Mouse (Mus musculus) lung, embryonic 16.5 days (tissue): Measurements from ENCODE around the gene Exoc6b. TPM values are rescaled to one million over a fixed set of nuclear protein-coding genes. Genes with fewer than 3 reads are reported as not detected.
"Not testable (repeated sequence)": the region's sequence is repeated elsewhere in the genome, so short reads cannot be mapped to it uniquely, and the experiment has no call there.

Experiments used
- ATAC-seq: fragments of 200-750 bp; cut with Nextera tagmentation; 2 replicates; pipeline ENCODE4 v1.8.0; 2017; ENCODE audit warnings: low read depth, mild to moderate bottlenecking, moderate library complexity
- H3K27ac ChIP-seq: fragments of 300-500 bp; sonication (generic); 2 replicates; pipeline ENCODE4 v1.5.1; 2014; ENCODE audit warnings: mild to moderate bottlenecking, control low read depth, low read length
- H3K27me3 ChIP-seq: fragments of 300-500 bp; sonication (generic); 2 replicates; pipeline ENCODE4 v1.6.1; 2014; ENCODE audit warnings: low read depth, low read length, mixed read lengths; ENCODE audit not compliant: control insufficient read depth, insufficient read depth
- H3K36me3 ChIP-seq: fragments of 300-500 bp; sonication (generic); 2 replicates; pipeline ENCODE4 v1.6.1; 2014; ENCODE audit warnings: low read length; ENCODE audit not compliant: control insufficient read depth, insufficient read depth
- H3K4me1 ChIP-seq: fragments of 300-500 bp; sonication (generic); replicated peaks from 2 replicates; pipeline ENCODE4 v1.6.1; 2014; ENCODE audit warnings: low read length, mixed read lengths; ENCODE audit not compliant: control insufficient read depth, insufficient read depth
- H3K4me2 ChIP-seq: fragments of 300-500 bp; sonication (generic); 2 replicates; pipeline ENCODE4 v1.6.1; 2014; ENCODE audit warnings: low read depth, low read length, control low read depth
- H3K4me3 ChIP-seq: fragments of 300-500 bp; sonication (generic); 2 replicates; pipeline ENCODE4 v1.5.1; 2014; ENCODE audit warnings: mild to moderate bottlenecking, low read length, control low read depth
- H3K9ac ChIP-seq: fragments of 300-500 bp; sonication (generic); 2 replicates; pipeline ENCODE4 v1.6.1; 2014; ENCODE audit warnings: low read length, control low read depth
- H3K9me3 ChIP-seq: fragments of 300-500 bp; sonication (generic); 2 replicates; pipeline ENCODE4 v1.6.1; 2016; ENCODE audit warnings: low read length; ENCODE audit not compliant: control insufficient read depth
- WGBS: fragments of 180-500 bp; shearing (Covaris S2); extraction: QIAGEN DNeasy Blood & Tissue Kit; methylation state at CpG from one replicate; pipeline ENCODE4 v1.1.7; 2014; 5-methylcytosine and 5-hydroxymethylcytosine counted together
- polyA plus RNA-seq: library from polyadenylated mRNA; unstranded; fragments of >200 nt; fragmentation: Nextera tagmentation; extraction: Ambion mirVana; gene quantifications from 2 replicates; pipeline ENCODE4 v1.2.1, GENCODE M21; 2015

Gene Exoc6b
- polyA plus RNA-seq, 1 experiment from 2014 or later = 34.0 TPM

DNA sequence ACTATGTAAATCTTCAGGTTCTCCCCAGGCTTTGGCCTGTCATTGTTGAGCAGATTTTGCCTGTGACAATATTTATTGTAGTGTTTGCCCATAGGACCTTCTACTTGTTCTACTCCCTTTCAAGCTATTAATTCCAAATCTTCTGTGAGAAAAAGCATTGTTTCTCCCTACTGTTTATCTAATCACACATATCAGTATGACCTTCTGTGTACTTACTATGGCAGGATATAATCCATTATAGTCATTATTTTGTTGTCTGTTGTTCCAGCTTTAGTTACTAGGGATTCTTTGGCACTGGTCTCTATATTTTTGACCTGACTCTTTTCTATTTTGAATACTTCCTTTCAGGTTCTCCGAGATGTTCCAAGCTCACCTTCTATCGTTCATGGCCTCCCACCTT is 442.9 kb downstream of the Exoc6b start:
- Histone ChIP-seq H3K27me3 (no peaks in the 10 kb centered on the region), H3K27ac (no peak overlapping the region), H3K36me3 (no peaks in the 10 kb centered on the region), H3K9ac (no peak overlapping the region), H3K4me3 (no peak overlapping the region), H3K4me1 (0 out of 2 replicates have a peak, but pooled peaks cover 2% of the 10 kb centered on the region), H3K9me3 (no peaks in the 10 kb centered on the region), H3K4me2 (no peak overlapping the region)
- no peak for ATAC-seq
- 68% methylated on average over 2 of the region's 2 CpGs for WGBS

DNA sequence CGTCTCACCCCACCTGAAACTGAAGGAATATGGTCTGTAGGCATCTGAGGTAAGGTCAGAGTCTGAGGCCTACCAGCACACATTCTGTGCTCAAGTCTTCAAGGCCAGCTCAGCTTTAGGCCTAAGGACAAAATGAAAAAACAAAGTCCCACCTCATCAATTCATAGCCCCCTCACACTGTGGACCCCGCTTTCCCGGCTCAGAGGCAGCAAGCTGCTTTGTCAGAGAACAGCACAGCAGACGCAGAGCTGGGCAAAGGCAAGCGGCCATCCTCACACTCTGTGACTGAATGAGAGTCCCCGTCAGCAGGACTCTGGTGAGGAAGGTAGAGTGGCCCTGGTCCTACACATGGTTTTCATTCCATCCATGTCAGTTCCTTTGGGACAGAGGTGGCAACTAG is 450.1 kb downstream of the Exoc6b start:
- no peaks in the 10 kb centered on the region for H3K9me3 ChIP-seq
- H3K9ac ChIP-seq = no peak overlapping the region
- H3K36me3 ChIP-seq = no peaks in the 10 kb centered on the region
- ATAC-seq = no peak
- no peak overlapping the region for H3K4me3 ChIP-seq
- no peak overlapping the region for H3K27ac ChIP-seq
- WGBS = 83% methylated on average over 6 of the region's 6 CpGs
- no peak overlapping the region for H3K4me2 ChIP-seq
- H3K4me1 ChIP-seq = no peaks in the 10 kb centered on the region
- H3K27me3 ChIP-seq = no peaks in the 10 kb centered on the region

DNA sequence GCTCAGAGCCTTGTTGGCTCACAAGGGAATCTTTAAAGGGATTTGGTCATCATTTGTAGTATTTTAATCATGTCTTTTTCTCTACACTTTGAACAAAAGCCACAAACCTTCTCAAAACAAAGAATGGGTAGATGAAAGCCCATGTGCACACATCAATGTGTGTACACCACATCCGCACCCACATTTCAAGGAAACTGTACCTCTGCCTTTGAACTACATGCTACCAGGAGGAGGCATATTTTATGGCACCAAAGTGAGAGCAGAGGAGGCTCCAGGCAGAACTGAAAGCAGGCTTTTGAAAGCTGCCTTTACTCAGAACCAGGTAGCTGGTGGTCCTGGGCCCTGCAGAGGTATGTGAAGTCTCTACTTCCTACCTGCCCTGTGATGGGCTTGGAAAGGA is 452.3 kb downstream of the Exoc6b start:
- Histone ChIP-seq H3K27me3 (no peaks in the 10 kb centered on the region), H3K4me3 (no peak overlapping the region), H3K4me2 (no peak overlapping the region), H3K36me3 (no peaks in the 10 kb centered on the region), H3K4me1 (no peaks in the 10 kb centered on the region), H3K9ac (no peak overlapping the region), H3K27ac (no peak overlapping the region), H3K9me3 (no peaks in the 10 kb centered on the region)
- 94% methylated on average over 1 of the region's 1 CpGs for WGBS
- no peak for ATAC-seq

DNA sequence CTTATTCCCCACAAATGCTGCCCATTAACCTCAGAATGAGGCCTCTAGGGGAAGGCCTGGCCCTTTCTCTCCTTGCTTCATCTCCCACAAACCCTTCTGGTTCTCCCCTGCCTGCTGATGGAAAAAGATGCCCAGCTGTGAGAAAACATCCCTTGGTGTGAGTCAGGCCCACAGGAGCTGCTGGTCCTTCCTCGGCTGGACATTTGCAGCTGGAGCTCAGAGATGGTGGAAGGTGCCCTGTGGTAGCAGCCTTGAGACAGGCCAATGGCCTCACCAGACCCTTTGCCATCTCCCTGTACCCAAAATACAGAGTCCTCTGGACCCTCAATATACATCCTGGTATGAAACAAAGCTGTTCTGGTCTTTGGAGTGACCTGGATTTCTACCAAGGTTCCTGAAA is 452.7 kb downstream of the Exoc6b start:
- Histone ChIP-seq H3K9me3 (no peaks in the 10 kb centered on the region), H3K36me3 (no peaks in the 10 kb centered on the region), H3K4me2 (no peak overlapping the region), H3K4me1 (no peaks in the 10 kb centered on the region), H3K4me3 (no peak overlapping the region), H3K9ac (no peak overlapping the region), H3K27me3 (no peaks in the 10 kb centered on the region), H3K27ac (no peak overlapping the region)
- no peak for ATAC-seq
- WGBS = 63% methylated on average over 1 of the region's 1 CpGs

DNA sequence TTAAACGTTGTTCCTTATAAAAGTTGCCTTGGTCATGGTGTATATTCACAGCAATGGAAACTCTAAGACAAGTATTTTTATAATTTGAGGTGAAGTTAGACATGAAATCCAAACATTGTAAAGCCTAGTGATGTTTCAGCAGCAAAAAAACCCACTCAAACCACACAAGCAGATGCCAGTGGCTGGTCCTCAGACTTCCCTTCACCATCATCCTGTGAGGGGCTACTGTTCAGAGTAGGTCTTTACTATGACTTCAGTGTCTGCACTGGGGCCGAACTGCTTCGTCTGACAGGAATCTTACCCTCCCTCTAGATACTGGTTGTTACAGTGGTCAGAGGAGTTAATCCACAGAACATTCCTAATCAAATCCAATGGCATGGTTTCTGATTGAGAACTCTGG is 455.8 kb downstream of the Exoc6b start:
- H3K9me3 ChIP-seq = no peaks in the 10 kb centered on the region
- no peaks in the 10 kb centered on the region for H3K27me3 ChIP-seq
- H3K9ac ChIP-seq = no peak overlapping the region
- H3K27ac ChIP-seq = no peak overlapping the region
- ATAC-seq = no peak
- H3K36me3 ChIP-seq = no peaks in the 10 kb centered on the region
- no peak overlapping the region for H3K4me2 ChIP-seq
- H3K4me3 ChIP-seq = no peak overlapping the region
- no peaks in the 10 kb centered on the region for H3K4me1 ChIP-seq
- 80% methylated on average over 3 of the region's 3 CpGs for WGBS

DNA sequence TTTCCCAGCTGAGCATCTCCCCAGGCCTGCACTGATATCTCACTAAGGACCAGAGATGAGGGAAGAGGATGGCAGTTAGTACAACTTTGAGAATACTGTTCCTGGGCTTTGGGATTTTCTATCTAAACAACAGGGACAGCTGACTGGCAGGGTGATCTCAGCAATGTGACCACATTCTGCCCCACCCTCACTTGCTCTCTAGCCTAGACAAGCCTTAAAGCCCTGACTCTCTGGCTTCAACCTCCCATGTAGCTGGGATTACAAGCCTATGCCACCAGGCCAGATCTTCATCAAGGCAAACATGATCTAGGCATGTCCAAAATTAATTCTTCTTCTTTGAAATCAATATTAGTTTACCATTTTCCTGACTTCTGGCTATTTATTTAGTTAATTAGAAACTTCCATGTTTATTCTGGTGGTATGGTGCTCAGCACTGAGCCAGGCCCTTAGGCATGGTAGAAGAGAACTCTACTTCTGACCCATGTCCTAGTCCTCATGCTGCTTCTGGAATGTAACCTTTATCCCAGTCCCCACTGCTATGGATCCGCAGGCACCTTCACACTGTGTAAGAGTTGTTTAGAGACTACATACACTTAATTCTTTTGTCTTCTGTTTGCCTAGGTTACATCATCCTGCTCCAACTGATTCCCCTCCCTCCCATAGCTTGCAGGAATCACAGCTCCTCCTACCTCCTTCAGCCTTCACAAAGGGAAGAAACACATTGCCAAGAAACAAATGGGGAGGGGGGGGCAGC is 468.0 kb downstream of the Exoc6b start:
- 19% methylated on average over 1 of the region's 1 CpGs for WGBS
- Histone ChIP-seq H3K36me3 (no peaks in the 10 kb centered on the region), H3K4me1 (no peaks in the 10 kb centered on the region), H3K27ac (no peak overlapping the region), H3K9me3 (no peaks in the 10 kb centered on the region), H3K9ac (no peak overlapping the region), H3K27me3 (no peaks in the 10 kb centered on the region), H3K4me3 (no peak overlapping the region), H3K4me2 (no peak overlapping the region)
- peak; percentile 15; the same call in 1 of the 2 replicates for ATAC-seq

DNA sequence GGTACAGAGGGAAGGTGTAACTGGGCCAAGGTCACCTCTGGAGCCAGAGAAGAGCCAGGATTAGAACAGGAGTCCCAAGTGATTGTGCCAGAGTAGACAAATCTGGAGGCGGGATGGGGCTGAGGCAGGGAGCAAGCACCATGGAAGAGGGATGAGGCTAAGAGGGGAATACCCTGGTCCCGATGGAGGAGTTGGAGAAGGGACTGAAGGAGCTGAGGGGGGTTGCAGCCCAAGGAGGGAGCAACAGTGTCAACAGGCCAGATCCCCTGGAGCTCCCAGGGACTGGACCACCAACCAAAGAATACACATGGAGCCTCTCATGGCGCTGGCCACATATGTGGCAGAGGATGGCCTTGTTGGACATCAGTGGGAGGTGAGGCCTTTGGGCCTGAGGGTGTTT is 470.0 kb downstream of the Exoc6b start:
- not testable (repeated sequence) for H3K27ac ChIP-seq, H3K9me3 ChIP-seq, H3K27me3 ChIP-seq, H3K36me3 ChIP-seq, H3K4me1 ChIP-seq, H3K4me2 ChIP-seq, H3K4me3 ChIP-seq, ATAC-seq, H3K9ac ChIP-seq
- 81% methylated on average over 3 of the region's 3 CpGs for WGBS

DNA sequence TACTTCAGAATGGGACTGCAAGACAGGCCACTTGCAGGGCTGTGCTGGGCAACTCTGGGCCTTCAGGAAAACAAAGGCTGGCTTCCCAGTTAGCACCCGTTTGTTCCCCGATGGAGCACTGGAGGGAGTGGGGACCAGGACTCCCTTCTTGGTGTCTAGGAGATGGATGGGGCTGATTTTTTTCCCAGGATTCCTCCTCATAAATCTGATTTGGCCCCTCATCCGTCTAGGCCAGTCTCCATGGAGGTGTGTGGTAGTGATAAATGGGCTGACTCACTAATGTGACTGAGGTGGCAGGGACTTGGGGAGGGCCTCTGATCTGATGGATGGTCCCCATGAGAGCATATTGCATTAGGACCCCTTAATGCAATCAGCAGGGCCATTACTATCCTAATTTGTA is 470.6 kb downstream of the Exoc6b start:
- WGBS = 55% methylated on average over 3 of the region's 3 CpGs
- Histone ChIP-seq H3K4me1 (no peaks in the 10 kb centered on the region), H3K27ac (no peak overlapping the region), H3K27me3 (no peaks in the 10 kb centered on the region), H3K4me3 (no peak overlapping the region), H3K4me2 (no peak overlapping the region), H3K9me3 (no peaks in the 10 kb centered on the region), H3K36me3 (no peaks in the 10 kb centered on the region), H3K9ac (no peak overlapping the region)
- no peak for ATAC-seq

DNA sequence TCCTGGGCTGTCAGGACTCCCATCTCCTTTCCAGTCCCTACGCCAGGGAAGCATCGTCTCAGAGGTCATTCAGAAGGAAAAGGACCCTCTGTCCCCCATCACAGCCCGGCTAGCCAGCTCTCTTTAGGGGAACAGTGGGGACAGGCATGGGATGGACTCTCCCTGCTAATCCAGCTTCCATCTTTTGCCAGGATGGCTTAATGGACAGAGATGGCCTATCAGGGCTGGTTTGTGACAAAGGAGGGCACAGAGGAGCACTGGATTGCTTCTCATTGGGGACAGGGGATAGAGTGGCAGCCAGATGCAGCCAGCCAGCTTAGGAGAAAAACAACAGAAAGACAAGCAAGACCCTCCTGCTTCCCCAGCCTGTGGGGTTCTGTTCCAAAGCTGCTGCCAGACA is 474.7 kb downstream of the Exoc6b start:
- ATAC-seq = no peak
- no peak overlapping the region for H3K27ac ChIP-seq
- H3K4me3 ChIP-seq = no peak overlapping the region
- H3K4me2 ChIP-seq = no peak overlapping the region
- H3K9me3 ChIP-seq = no peaks in the 10 kb centered on the region
- no peaks in the 10 kb centered on the region; the same call in 1 of the 2 replicates for H3K4me1 ChIP-seq
- H3K36me3 ChIP-seq = no peaks in the 10 kb centered on the region
- no peak overlapping the region for H3K9ac ChIP-seq
- peaks cover 6% of the 10 kb centered on the region for H3K27me3 ChIP-seq
- 79% methylated on average over 3 of the region's 3 CpGs for WGBS

DNA sequence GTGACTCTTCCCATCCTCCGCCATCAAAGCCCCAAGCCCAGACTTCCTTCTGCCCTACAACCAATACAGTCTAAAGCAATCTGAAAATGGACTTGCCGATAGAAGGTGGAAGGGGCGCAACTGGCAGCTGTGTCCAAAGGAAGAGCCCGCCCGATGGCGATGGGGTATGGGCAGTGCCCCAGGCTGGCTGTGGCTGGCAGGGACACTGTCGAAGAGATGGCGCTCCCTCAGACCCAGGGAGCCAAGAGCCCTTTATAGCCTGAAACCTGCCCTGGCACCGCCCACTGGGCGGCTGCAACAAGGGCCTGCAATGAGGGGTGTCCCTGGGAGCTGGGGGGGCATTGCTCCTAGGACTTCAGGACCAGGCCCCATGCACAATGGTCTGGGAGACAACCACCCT is 475.6 kb downstream of the Exoc6b start, which contains the start of gene Cyp26b1:
Gene Cyp26b1, minus strand, starts transcription at position 216 of the 400 bp plus-strand sequence.
- Histone ChIP-seq H3K27me3 (peaks cover 15% of the 10 kb centered on the region), H3K4me2 (no peak within 1 kb of the TSS), H3K36me3 (no peaks in the 10 kb centered on the region), H3K9ac (no peak within 1 kb of the TSS), H3K4me3 (no peak within 1 kb of the TSS), H3K9me3 (no peaks in the 10 kb centered on the region), H3K27ac (no peak within 1 kb of the TSS), H3K4me1 (peaks cover 4% of the 10 kb centered on the region; the same call in 1 of the 2 replicates)
- no peak for ATAC-seq
- 77% methylated on average over 10 of the region's 10 CpGs for WGBS
